Mouse (Mus musculus) left cerebral cortex, postnatal 25 days (tissue): ENCODE measurements around the gene Phgdh. TPM values are rescaled to one million over a fixed set of nuclear protein-coding genes. Genes with fewer than 3 reads are reported as not detected.
"Not testable (repeated sequence)": the region's sequence is repeated elsewhere in the genome, so short reads cannot be mapped to it uniquely, and the experiment has no call there.

Experiments
- DNase-seq, 2 experiments: peaks; one replicate each; pipeline ENCODE4 v3.0.0; 2022; ENCODE audit warnings: low spot score in 2 of 2, mixed read lengths in 1 of 2
- intact Hi-C: fragments of 180-260 bp; cut with DNase I; formaldehyde crosslinking; loops from one replicate; pipeline ENCODE4 v1.15.1; 2025
- total RNA-seq, 2 experiments: library from RNA; stranded (reverse); gene quantifications; 2 replicates each; pipeline ENCODE4 v1.2.3; 2021

The Phgdh gene
- total RNA-seq, result 10 to 100 TPM; 51.7 to 54.5 TPM

DNA sequence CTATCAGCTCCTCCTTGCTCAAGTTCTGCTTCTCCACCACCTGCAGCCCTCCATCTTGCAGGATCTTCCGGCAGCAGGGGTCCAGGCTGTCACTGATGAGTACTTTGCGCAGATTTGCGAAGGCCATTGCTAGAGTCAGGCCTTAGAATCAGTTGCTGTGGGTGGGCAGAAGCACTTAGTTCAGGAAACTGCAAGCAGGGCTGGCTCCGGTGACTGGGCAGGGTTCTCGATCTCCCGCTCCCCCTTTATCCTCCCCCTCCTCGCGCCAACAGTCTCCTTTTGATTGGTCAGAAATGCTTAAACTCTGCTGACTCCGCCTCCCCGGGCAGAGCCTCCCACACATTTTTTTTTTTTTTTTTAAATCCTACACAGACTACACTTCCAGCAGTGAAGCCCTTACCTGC is at the start of gene Phgdh:
Gene Phgdh, minus strand, starts transcription at position 285 of the 404 bp plus-strand sequence.
- peak; percentile 30 to 47 for DNase-seq
- intact Hi-C loops, result not testable (repeated sequence)

DNA sequence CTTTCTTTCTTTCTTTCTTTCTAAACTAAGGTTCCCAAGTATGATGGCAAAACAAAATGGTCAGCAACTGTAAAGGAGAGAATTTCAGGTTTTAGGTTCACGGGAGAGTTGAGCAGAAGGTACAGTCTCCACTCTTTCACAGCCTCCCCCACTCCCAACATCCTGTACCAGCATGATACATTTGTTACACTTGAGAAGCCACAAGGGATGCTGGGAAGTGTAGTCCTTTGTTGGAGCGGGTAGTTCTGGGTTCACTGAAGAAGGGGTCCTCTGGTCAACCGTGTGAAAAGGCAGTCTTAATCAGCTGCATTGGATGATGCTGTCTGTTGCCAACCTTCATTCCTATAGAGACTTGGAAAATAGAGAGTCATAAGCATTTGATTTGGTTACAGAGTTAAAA is 49.5 kb upstream of the Phgdh start:
- intact Hi-C loops, result no loop called here
- DNase-seq, result no peak

- intact Hi-C loops, result no loop called here
Measured at GRCm38 (mm10) chr3:98387756-98388155, 48.0 kb upstream of the Phgdh start.

DNA sequence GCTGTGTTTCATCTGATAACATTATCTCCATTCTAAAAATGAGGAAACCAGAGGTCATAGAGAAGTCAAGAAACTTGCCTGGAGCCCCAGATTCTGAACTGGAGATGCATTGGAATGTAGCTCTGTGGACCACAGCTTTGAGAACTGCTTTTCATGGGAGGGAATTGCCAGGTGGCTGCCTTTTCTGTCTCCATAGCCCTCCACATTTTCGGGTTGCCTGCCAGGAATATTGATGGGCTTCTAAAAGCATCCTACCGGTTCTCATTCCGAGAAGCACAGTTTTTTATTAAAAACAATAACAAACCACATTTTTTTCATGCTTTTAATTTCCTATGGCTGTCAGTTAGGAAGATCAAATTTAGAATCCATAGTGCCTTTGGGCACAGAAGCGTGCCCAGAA is 47.3 kb upstream of the Phgdh start:
- DNase-seq, result peak in 1 of 2 experiments; percentile 54
- intact Hi-C loops, result no loop called here

More at GRCm38 (mm10) chr3:98387756-98388155, 48.0 kb upstream of the Phgdh start:
- no peak for DNase-seq

DNA sequence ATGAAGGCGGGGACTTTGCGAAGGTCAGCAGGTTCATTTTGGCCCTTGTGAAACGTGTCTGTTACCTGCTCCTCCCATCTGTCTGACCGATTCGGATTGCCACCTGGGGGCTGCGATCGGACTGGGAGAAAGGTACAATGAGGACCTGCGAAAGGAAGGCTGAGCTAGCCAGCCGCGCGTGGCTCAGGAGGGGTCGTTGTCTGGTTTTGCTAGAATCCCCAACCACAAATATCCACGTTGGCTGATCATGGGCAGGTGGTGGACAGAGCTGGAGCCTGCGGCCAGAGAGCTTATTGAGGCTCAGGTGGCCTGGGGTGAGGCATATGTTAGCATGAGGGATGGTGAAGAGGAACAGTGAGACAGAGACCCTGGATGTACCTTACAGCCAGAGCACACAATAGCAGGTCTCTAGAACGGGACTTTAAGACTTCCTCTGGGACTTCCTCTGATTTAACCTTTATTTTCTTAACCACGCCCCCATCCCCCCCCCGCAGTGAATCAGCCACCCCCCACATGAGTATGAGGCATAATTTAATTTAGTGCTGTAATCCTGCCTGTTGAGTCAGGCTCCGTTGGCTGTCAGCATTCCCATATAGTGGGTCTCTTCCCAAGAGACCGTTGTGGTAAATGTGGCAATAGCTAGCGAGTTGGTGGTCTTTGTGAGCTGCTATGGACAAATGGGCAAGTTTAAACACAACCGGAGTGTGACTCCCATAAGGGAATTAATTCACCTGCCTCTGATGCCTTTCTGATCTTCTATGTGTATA is 43.4 kb upstream of the Phgdh start:
- intact Hi-C loops, result loop anchor here (2.0 kb wide), 2 partner anchors 36 to 44 kb away; no protein-coding TSS in a partner anchor
- DNase-seq, result peak in 1 of 2 experiments; percentile 25

DNA sequence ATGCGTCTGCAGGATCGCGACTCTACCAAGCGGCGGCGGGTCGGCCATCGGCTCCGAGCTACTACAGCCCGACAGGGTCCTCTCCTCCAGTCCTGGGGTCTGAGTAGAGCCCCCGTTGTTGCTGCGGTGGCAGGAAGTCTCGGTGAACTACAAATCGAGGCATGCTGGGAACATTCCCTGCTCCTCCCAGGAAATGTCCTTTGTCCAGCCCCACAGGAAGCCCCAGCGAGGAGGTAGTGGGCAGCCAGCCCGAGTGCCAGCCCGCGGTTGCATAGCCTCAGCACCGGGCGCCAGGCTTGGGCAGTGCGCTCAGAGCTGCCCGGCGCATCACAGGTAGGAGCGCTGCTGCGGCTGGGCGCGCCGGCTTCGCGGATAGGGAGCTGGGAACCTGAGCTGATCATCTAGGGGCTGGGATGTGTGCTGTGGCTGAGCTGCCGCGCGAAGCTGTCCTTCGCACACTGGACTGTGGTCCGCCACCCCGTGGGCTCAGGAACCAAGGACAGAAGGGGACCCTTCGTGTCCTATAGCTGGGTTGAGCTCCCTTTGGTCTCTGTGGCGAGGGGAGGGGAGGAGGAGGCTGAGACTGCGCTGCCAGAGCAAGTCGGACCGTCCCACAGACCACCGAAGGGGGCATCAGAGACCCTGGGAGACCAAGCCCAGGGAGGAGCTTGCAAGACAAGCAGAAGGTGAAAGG is 42.6 kb upstream of the Phgdh start, which contains the start of gene Zfp697:
Gene Zfp697, plus strand, starts transcription at position 216 of the 694 bp plus-strand sequence.
- intact Hi-C loops, result loop anchor here (2.0 kb wide), 2 partner anchors 36 to 44 kb away; no protein-coding TSS in a partner anchor
- peak; percentile 85 to 91 for DNase-seq

DNA sequence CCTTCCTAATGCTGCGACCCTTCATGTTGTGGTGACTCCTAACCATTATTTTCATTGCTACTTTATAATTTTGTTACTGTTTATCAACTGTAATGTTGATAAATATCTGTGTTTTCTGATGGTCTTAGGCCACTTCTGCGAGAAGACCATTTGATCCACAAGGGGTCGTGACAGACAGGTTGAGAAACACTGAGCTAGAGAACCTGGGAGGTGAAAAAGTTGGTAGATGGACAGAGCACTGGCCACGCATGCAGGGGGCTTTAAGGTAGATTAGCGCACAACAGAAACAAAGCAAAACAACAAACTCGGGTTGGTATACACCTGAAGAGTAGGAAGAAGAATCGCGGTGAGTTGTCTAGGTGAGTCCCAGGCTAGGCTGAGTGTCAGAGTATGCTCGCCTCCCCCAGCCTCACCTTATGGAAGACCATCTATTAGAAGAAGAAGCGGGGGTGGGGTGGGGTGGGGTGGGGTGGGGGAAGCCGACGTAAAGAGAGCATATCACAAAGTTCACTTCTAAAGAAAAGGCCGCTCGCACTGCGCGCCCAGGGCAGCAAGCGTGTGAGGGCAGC is 42.0 kb upstream of the Phgdh start:
- intact Hi-C loops, result loop anchor here (2.0 kb wide), 2 partner anchors 37 to 45 kb away; no protein-coding TSS in a partner anchor
- DNase-seq, result no peak

- intact Hi-C loops, result no loop called here
- no peak for DNase-seq
Measured at GRCm38 (mm10) chr3:98379236-98379635, 39.4 kb upstream of the Phgdh start.

- no peak for DNase-seq
- intact Hi-C loops, result no loop called here
Measured at GRCm38 (mm10) chr3:98378267-98378666, 38.5 kb upstream of the Phgdh start.

DNA sequence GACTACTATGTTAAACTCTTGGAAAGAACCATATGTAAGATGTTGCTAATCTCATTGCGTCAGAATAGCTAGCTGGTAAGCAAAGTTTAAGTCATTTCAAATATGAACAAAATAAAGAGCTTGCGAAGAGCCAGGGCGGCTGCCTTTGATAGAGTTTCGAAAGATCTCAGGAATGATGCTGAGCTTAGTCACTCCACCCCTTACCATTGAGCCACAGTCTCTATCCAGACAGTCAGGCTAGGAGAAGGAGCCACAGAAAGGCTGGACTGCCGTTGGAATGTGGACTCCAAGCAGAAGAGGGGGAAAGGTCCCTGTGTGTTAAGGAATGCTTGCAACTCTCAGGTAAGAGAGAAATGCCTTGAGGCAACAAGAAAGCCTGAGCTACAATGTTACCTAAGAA is 35.2 kb upstream of the Phgdh start:
- no peak for DNase-seq
- intact Hi-C loops, result no loop called here

DNA sequence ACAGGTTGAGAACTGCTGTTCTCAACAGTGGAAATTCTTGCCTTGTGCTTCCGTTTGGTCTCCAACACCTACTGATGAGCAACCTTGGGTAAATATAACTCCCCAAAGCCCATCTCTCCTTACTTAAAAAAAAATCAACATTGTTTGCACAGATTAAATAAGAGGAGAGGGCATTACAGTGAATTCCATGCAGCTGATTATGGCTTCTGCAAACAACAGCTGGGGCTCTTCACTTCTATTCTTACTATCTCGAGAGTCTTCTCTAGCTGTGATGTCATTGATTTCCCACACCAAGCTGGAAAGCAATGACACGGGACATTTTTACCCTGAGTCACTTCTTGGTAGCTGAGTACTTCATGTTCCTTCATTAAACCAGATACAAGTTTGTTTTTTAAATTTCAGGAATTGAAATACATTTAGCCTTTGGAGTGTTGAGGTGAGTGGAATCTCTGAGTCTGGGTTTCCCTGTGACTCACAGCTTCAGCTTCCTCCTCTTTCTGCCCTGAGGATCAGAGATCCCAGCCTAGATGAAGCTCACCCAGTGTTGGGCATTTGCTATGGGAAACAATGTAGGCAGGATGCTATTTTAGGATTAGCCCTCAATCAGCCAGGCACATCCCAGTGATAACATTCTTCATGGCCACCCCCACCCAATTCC is 34.4 kb upstream of the Phgdh start:
- intact Hi-C loops, result no loop called here
- no peak for DNase-seq

DNA sequence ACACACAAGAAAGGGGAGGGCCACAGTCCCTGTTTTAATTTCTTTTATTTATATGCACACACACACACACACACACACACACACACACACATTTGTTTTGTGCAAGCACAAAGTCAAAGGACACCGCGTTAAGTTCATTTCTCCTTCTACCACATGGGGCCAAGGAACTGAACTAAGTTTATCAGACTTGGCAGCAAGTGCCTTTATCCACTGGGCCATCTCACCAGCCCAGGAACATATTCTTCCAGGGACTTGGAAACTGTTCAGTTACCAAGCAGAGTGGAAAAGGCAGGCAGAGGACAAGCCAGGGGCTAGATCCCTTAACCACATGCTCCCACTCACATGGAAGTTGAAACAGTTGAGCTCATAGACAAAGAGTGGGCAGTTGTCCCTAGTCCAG is 29.0 kb upstream of the Phgdh start:
- no peak for DNase-seq
- intact Hi-C loops, result no loop called here

DNA sequence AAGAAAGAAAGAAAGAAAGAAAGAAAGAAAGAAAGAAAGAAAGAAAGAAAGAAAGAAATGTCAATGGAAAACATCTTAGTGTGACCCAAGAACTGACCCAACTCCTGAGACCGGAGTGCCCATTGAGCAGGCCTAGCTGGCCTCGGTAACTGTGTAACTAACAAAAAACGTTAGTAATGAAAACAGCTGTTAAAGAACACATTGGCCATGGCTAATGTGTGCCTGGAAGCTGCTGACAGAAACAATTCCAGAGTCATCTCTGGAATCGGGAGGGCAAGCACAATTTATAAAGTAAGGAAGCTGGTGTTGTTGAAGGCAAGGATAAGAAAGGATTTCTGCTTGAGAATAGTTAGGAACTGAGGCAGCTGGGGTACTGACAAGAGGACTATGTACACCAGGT is 28.5 kb upstream of the Phgdh start:
- intact Hi-C loops, result no loop called here
- no peak for DNase-seq

- no peak for DNase-seq
- intact Hi-C loops, result no loop called here
Measured at GRCm38 (mm10) chr3:98366823-98367222, 27.0 kb upstream of the Phgdh start.

DNA sequence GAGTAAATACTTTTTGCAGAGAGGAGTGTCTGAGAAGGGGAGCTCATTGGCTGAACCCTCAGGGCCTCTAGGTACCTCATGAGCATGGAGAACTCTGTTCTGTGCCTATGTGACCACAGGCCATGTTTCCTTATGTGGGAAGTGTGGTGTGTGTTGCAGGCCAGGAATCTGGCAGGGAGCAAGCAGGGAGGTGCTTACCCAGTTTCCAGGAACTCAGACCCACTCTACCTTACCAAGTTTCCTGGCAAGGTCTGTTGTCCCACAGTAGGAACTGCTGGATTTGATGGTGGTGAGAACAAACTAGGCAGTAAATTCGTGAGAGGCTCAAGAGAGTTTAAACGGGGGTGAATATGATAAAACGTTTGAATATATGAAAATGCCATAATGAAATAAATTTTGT is 26.3 kb upstream of the Phgdh start:
- DNase-seq, result no peak

GRCm38 (mm10) chr3:98362753-98363152 is 23.0 kb upstream of the Phgdh start:
- DNase-seq, result peak in 1 of 2 experiments; percentile 46
- intact Hi-C loops, result loop anchor here (2.0 kb wide), 1 partner anchor 80 kb away; no protein-coding TSS in a partner anchor

More for the DNA sequence above, 26.3 kb upstream of the Phgdh start:
- intact Hi-C loops, result no loop called here

- DNase-seq, result no peak
- intact Hi-C loops, result no loop called here
Measured at GRCm38 (mm10) chr3:98356632-98357370, 17.0 kb upstream of the Phgdh start.

GRCm38 (mm10) chr3:98356026-98356365 is 16.2 kb upstream of the Phgdh start:
- intact Hi-C loops, result no loop called here
- DNase-seq, result no peak

GRCm38 (mm10) chr3:98355344-98356025 is 15.7 kb upstream of the Phgdh start:
- intact Hi-C loops, result no loop called here
- no peak for DNase-seq
